Mouse (Mus musculus): ENCODE data around the gene Rtn4. TPM values are rescaled to one million over a fixed set of nuclear protein-coding genes. Genes with fewer than 3 reads are reported as not detected.

Rtn4 gene
- polyA plus RNA-seq, 1 experiment from 2014 or later: 57.1 TPM

- no peak overlapping the region for H3K27ac ChIP-seq (ENCODE audit: low read depth)
- H3K9me3 ChIP-seq (ENCODE audit: low read length): no peaks in the 10 kb centered on the region
- H3K27me3 ChIP-seq (ENCODE audit: insufficient read depth, low read length): no peaks in the 10 kb centered on the region
- WGBS (ENCODE audit: insufficient replicate concordance): 55% methylated on average over 1 of the region's 1 CpGs
- H3K9ac ChIP-seq (replicated peaks): no peak overlapping the region
- no peaks in the 10 kb centered on the region for H3K36me3 ChIP-seq (replicated peaks; ENCODE audit: insufficient read depth, low read length)
- TF ChIP-seq EP300 (IDR thresholded peaks at IDR 0.05; ENCODE audit: low read depth): no peak
- no peak overlapping the region for H3K4me3 ChIP-seq (ENCODE audit: low read depth, low read length)
- no peak overlapping the region for H3K4me2 ChIP-seq (ENCODE audit: low read depth, low read length)
- no peaks in the 10 kb centered on the region for H3K4me1 ChIP-seq (ENCODE audit: insufficient read depth)
- peak; percentile 67 for ATAC-seq
- DNase-seq: no peak
Observed at GRCm38 (mm10) chr11:29762768-29763167, 70.0 kb downstream of the Rtn4 start.

- no peak overlapping the region for H3K4me2 ChIP-seq (ENCODE audit: low read depth, low read length)
- 71% methylated on average over 4 of the region's 4 CpGs for WGBS (ENCODE audit: insufficient replicate concordance)
Observed at GRCm38 (mm10) chr11:29765063-29765462, 72.3 kb downstream of the Rtn4 start.

GRCm38 (mm10) chr11:29766313-29766982, 73.7 kb downstream of the Rtn4 start:
- Histone ChIP-seq H3K27me3 (ENCODE audit: insufficient read depth, low read length) (no peaks in the 10 kb centered on the region), H3K36me3 (replicated peaks; ENCODE audit: insufficient read depth, low read length) (no peaks in the 10 kb centered on the region), H3K4me2 (ENCODE audit: low read depth, low read length) (no peak overlapping the region), H3K27ac (ENCODE audit: low read depth) (no peak overlapping the region), H3K9me3 (ENCODE audit: low read length) (no peaks in the 10 kb centered on the region), H3K4me3 (ENCODE audit: low read depth, low read length) (no peak overlapping the region), H3K4me1 (ENCODE audit: insufficient read depth) (no peaks in the 10 kb centered on the region), H3K9ac (replicated peaks) (no peak overlapping the region)
- no peak for ATAC-seq
- no peak for DNase-seq
- 72% methylated on average over 11 of the region's 11 CpGs for WGBS (ENCODE audit: insufficient replicate concordance)
- TF ChIP-seq CTCF (IDR thresholded peaks at IDR 0.05; ENCODE audit: low read depth) (no peak), EP300 (IDR thresholded peaks at IDR 0.05; ENCODE audit: low read depth) (no peak)

More at GRCm38 (mm10) chr11:29765063-29765462, 72.3 kb downstream of the Rtn4 start:
- H3K9ac ChIP-seq (replicated peaks): no peak overlapping the region
- no peaks in the 10 kb centered on the region for H3K9me3 ChIP-seq (ENCODE audit: low read length)
- H3K27ac ChIP-seq (ENCODE audit: low read depth): no peak overlapping the region
- H3K4me1 ChIP-seq (ENCODE audit: insufficient read depth): no peaks in the 10 kb centered on the region
- no peak overlapping the region for H3K4me3 ChIP-seq (ENCODE audit: low read depth, low read length)
- no peaks in the 10 kb centered on the region for H3K36me3 ChIP-seq (replicated peaks; ENCODE audit: insufficient read depth, low read length)
- no peaks in the 10 kb centered on the region for H3K27me3 ChIP-seq (ENCODE audit: insufficient read depth, low read length)
- TF ChIP-seq EP300 (IDR thresholded peaks at IDR 0.05; ENCODE audit: low read depth) (no peak), CTCF (IDR thresholded peaks at IDR 0.05; ENCODE audit: low read depth) (no peak)
- DNase-seq (no peak), ATAC-seq (no peak)

- no peak for DNase-seq
- H3K36me3 ChIP-seq (replicated peaks; ENCODE audit: insufficient read depth, low read length): no peaks in the 10 kb centered on the region
- H3K27ac ChIP-seq (ENCODE audit: low read depth): no peak overlapping the region
- no peaks in the 10 kb centered on the region for H3K27me3 ChIP-seq (ENCODE audit: insufficient read depth, low read length)
- TF ChIP-seq EP300 (IDR thresholded peaks at IDR 0.05; ENCODE audit: low read depth) (no peak), CTCF (IDR thresholded peaks at IDR 0.05; ENCODE audit: low read depth) (no peak)
- no peak overlapping the region for H3K4me2 ChIP-seq (ENCODE audit: low read depth, low read length)
- ATAC-seq: no peak
- no peak overlapping the region for H3K9ac ChIP-seq (replicated peaks)
- no peaks in the 10 kb centered on the region for H3K9me3 ChIP-seq (ENCODE audit: low read length)
- H3K4me3 ChIP-seq (ENCODE audit: low read depth, low read length): no peak overlapping the region
- H3K4me1 ChIP-seq (ENCODE audit: insufficient read depth): no peaks in the 10 kb centered on the region
Observed at GRCm38 (mm10) chr11:29768523-29768922, 75.8 kb downstream of the Rtn4 start.

DNA sequence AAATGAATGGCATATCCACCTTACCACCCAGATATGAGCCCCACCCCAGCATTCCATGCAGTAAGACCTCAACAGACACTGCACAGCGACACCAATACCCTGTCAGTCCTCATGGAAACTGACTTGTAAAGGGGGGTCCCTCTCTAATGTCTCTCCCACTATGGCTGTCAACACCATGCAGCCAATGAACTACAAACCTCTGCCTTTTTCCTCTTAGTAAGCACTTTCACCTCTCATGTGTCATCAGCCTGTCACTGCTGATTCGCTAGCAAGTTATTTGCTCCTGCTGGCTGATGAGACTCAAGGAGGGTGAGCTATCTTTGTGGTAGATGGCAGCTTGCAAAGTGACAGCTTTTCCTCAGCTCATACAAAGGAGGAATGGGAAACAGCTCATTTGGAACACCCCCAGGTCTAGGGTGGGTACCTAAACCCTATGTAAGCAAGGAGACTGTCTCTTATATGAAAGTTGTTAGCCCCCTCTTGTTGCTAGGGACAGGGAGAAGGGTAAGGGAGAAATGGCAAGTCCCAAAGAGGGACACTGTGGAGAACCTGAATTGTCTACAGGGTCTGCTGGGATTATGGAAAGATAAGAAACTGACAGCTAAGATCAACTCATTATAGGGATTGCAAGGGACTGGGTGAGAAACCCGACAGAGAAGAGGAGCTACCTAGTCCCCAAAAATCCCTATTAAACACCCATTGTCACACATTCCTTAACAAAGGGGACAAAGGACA, 78.1 kb downstream of the Rtn4 start:
- Histone ChIP-seq H3K4me3 (ENCODE audit: low read depth, low read length) (no peak overlapping the region), H3K9ac (replicated peaks) (no peak overlapping the region), H3K4me2 (ENCODE audit: low read depth, low read length) (no peak overlapping the region), H3K27me3 (ENCODE audit: insufficient read depth, low read length) (no peaks in the 10 kb centered on the region), H3K4me1 (ENCODE audit: insufficient read depth) (no peaks in the 10 kb centered on the region), H3K27ac (ENCODE audit: low read depth) (no peak overlapping the region), H3K9me3 (ENCODE audit: low read length) (no peaks in the 10 kb centered on the region), H3K36me3 (replicated peaks; ENCODE audit: insufficient read depth, low read length) (no peaks in the 10 kb centered on the region)
- WGBS (ENCODE audit: insufficient replicate concordance): 65% methylated on average over 3 of the region's 3 CpGs
- no peak for TF ChIP-seq EP300 (IDR thresholded peaks at IDR 0.05; ENCODE audit: low read depth)
- no peak for TF ChIP-seq CTCF (IDR thresholded peaks at IDR 0.05; ENCODE audit: low read depth)
- DNase-seq (no peak), ATAC-seq (no peak)

DNA sequence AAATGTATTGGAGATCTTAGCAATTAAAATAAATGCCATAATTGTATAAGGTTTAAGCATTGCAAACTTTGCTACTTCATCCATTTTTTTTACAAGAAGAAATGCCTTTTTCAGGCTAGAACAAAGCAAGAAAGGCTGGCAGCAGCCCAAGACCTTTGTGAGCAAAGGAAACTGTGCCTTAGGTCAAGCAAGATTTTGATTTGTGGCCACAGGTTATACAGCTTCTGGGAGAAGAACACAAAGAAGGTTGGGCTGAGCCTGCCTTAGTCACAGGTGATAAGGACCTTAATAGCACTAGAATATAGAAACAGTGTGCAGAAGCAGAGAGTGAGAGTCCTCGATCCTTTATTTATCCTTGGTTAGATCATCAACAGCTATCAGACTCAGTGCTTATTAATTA, 79.5 kb downstream of the Rtn4 start:
- ATAC-seq (no peak), DNase-seq (no peak)
- Histone ChIP-seq H3K27ac (ENCODE audit: low read depth) (no peak overlapping the region), H3K9me3 (ENCODE audit: low read length) (no peaks in the 10 kb centered on the region), H3K36me3 (replicated peaks; ENCODE audit: insufficient read depth, low read length) (no peaks in the 10 kb centered on the region), H3K4me3 (ENCODE audit: low read depth, low read length) (no peak overlapping the region), H3K4me1 (ENCODE audit: insufficient read depth) (no peaks in the 10 kb centered on the region), H3K27me3 (ENCODE audit: insufficient read depth, low read length) (no peaks in the 10 kb centered on the region), H3K9ac (replicated peaks) (no peak overlapping the region), H3K4me2 (ENCODE audit: low read depth, low read length) (no peak overlapping the region)
- 76% methylated on average over 1 of the region's 1 CpGs for WGBS (ENCODE audit: insufficient replicate concordance)
- no peak for TF ChIP-seq EP300 (IDR thresholded peaks at IDR 0.05; ENCODE audit: low read depth)
- no peak for TF ChIP-seq CTCF (IDR thresholded peaks at IDR 0.05; ENCODE audit: low read depth)
